Mouse (Mus musculus): Measurements from ENCODE around the gene Iyd.

DNA sequence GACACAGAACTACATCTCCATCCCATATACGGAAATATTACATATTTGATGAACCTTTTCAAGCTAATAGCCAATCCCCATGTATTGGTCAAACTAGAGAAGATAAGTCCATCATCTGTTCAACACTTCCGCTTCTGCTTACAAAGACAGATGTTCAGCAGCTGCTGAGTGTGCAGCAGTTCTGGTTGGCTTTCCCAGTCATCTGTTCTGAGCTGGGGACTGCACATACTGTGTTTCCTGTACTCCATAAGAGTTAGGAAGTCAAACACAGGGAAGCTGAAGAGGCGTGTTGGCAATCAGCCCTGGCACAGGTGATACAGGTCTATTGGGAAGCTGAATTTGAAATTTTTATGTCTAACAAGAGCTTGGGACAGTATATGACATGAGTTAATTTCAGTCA is 57.7 kb downstream of the Iyd start:
- TF ChIP-seq EP300 (IDR thresholded peaks at IDR 0.05; ENCODE audit: low read depth) (no peak), CTCF (IDR thresholded peaks at IDR 0.05; ENCODE audit: low read depth) (no peak)

All from liver, postnatal 0 days (tissue).